Mouse (Mus musculus) lung, adult 2 months (tissue): Measurements from ENCODE around the gene AC153137.1.

ENCODE experiments used
- CTCF ChIP-seq: fragments of 200-500 bp; IDR thresholded peaks from 2 replicates; pipeline ENCODE4 v1.5.1; 2011; ENCODE audit warnings: mild to moderate bottlenecking, low read length, control low read depth; ENCODE audit not compliant: insufficient read depth
- POLR2A ChIP-seq: fragments of 200-500 bp; IDR thresholded peaks from 2 replicates; pipeline ENCODE4 v1.6.1; 2011; ENCODE audit warnings: low read depth, mild to moderate bottlenecking, control low read depth, low read length, borderline replicate concordance; ENCODE audit errors: extremely low read depth

GRCm38 (mm10) chr1:31023173-31023572 is 45.4 kb upstream of the AC153137.1 start:
- TF ChIP-seq CTCF: no peak
- no peak for TF ChIP-seq POLR2A
